Mouse (Mus musculus) hindbrain, embryonic 11.5 days (tissue): ENCODE data around the gene Pck2. TPM values are rescaled to one million over a fixed set of nuclear protein-coding genes. Genes with fewer than 3 reads are reported as not detected.
A peak's percentile ranks its signal among the peaks of the same experiment; 100 is the strongest.

ENCODE experiments used
- ATAC-seq: fragments of 200-750 bp; cut with Nextera tagmentation; 2 replicates; pipeline ENCODE4 v1.8.0; 2017; ENCODE audit warnings: mild to moderate bottlenecking, moderate TSS enrichment, moderate library complexity; ENCODE audit not compliant: low FRiP score
- DNase-seq: peaks from one replicate; pipeline ENCODE4 v3.0.0-alpha.2; 2015; ENCODE audit warnings: low spot score
- H3K27ac ChIP-seq: fragments of 300-500 bp; sonication (generic); 2 replicates; pipeline ENCODE4 v1.5.1; 2014; ENCODE audit warnings: mild to moderate bottlenecking, low read depth, low read length
- H3K27me3 ChIP-seq: fragments of 300-500 bp; sonication (generic); 2 replicates; pipeline ENCODE4 v1.6.1; 2014; ENCODE audit warnings: mild to moderate bottlenecking, low read length, moderate library complexity, mixed read lengths; ENCODE audit not compliant: control insufficient read depth, insufficient read depth
- H3K36me3 ChIP-seq: fragments of 300-500 bp; sonication (generic); 2 replicates; pipeline ENCODE4 v1.6.1; 2014; ENCODE audit warnings: mild to moderate bottlenecking, low read length, moderate library complexity, mixed read lengths; ENCODE audit not compliant: control insufficient read depth, insufficient read depth
- H3K4me1 ChIP-seq: fragments of 300-500 bp; sonication (generic); replicated peaks from 2 replicates; pipeline ENCODE4 v1.6.1; 2014; ENCODE audit warnings: low read length, mixed read lengths; ENCODE audit not compliant: control insufficient read depth, insufficient read depth
- H3K4me2 ChIP-seq: fragments of 300-500 bp; sonication (generic); replicated peaks from 2 replicates; pipeline ENCODE4 v1.6.1; 2014; ENCODE audit warnings: mild to moderate bottlenecking, low read depth, low read length
- H3K4me3 ChIP-seq: fragments of 300-500 bp; sonication (generic); 2 replicates; pipeline ENCODE4 v1.5.1; 2014; ENCODE audit warnings: low read depth, low read length
- H3K9ac ChIP-seq: fragments of 300-500 bp; sonication (generic); 2 replicates; pipeline ENCODE4 v1.6.1; 2014; ENCODE audit warnings: low read depth, low read length
- H3K9me3 ChIP-seq: fragments of 300-500 bp; sonication (generic); 2 replicates; pipeline ENCODE4 v1.6.1; 2016; ENCODE audit warnings: low read length; ENCODE audit not compliant: control insufficient read depth
- WGBS: fragments of 180-500 bp; shearing (Covaris S2); extraction: QIAGEN DNeasy Blood & Tissue Kit; methylation state at CpG from one replicate; pipeline ENCODE4 v1.1.7; 2014; 5-methylcytosine and 5-hydroxymethylcytosine counted together
- polyA plus RNA-seq: library from polyadenylated mRNA; unstranded; fragments of >200 nt; fragmentation: Nextera tagmentation; extraction: Ambion mirVana; gene quantifications from 2 replicates; pipeline ENCODE4 v1.2.1, GENCODE M21; 2014

Pck2 gene
- polyA plus RNA-seq, 1 experiment from 2014 or later = 11.3 TPM

DNA sequence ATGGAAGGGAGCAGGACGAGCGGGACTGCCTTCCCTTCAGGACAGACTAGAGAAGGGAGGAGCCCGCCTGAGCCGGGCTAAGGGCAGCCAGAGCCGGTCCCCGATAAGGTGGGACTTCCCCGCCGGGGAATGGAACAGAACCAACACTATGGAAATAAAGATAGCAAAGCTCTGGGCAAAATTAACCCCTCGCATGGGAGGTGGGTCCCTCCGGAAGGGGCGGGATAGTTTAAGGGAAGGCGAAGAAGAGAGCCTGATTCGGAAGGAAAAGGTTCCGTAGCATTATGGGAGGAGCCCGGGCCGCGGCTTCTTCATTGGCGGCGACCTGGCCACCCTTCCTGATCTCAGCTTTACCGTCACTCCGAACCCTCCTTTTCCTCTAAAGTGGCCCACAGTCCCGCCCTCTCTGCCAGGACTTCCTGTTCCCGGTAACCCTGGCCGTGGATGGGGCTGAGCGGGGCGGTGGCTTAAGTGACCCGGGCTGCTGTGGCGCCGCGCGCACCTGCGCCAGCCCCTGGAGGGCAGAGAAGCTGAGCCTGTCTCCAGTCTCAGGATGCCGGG lies 51.3 kb downstream of the Pck2 start, which contains the start of gene Rnf31:
Rnf31 (plus strand) TSS at position 378 of the 561 bp plus-strand sequence.
- Histone ChIP-seq H3K9ac (peak within 1 kb of the TSS; percentile 78), H3K4me3 (peak within 1 kb of the TSS; percentile 82), H3K27ac (peak within 1 kb of the TSS; percentile 68), H3K9me3 (no peaks in the 10 kb centered on the region), H3K36me3 (0 out of 2 replicates have a peak, but pooled peaks cover 2% of the 10 kb centered on the region), H3K4me1 (peaks cover 7% of the 10 kb centered on the region; the same call in 1 of the 2 replicates), H3K27me3 (no peaks in the 10 kb centered on the region), H3K4me2 (peak within 1 kb of the TSS; percentile 94)
- DNase-seq = peak; percentile 87
- peak; percentile 89 for ATAC-seq
- WGBS = under 1% methylated on average over 33 of the region's 33 CpGs

DNA sequence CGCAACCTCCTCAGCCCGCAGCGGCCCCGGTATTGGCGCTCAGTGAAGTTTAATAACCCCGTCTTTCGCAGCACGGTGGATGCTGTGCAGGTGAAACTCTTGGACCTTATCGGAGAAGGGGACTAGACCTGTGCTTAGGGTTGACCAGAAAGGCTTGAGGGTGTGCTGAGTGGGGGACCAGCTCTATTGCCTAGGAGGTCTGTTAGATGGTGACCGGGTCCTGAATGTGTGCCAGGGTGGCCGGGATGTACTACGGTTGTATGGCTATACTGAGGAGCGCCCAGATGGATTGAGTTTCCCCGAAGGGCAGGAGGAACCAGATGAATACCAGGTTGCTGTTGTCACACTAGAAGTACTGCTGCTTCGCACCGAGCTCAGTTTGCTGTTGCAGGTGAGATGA lies 52.2 kb downstream of the Pck2 start:
- 7% methylated on average over 16 of the region's 16 CpGs for WGBS
- no peaks in the 10 kb centered on the region for H3K27me3 ChIP-seq
- DNase-seq (no peak), ATAC-seq (no peak)
- 0 out of 2 replicates have a peak, but pooled peaks cover 2% of the 10 kb centered on the region for H3K36me3 ChIP-seq
- H3K4me2 ChIP-seq = peak overlapping the region; percentile 94
- H3K27ac ChIP-seq = peak overlapping the region; percentile 68
- no peaks in the 10 kb centered on the region for H3K9me3 ChIP-seq
- peak overlapping the region; percentile 82 for H3K4me3 ChIP-seq
- H3K4me1 ChIP-seq = peaks cover 7% of the 10 kb centered on the region; the same call in 1 of the 2 replicates
- H3K9ac ChIP-seq = peak overlapping the region; percentile 78

- 75% methylated on average over 13 of the region's 13 CpGs for WGBS
These were observed 56.1 kb downstream of the Pck2 start for GRCm38 (mm10) chr14:55596036-55596690.

GRCm38 (mm10) chr14:55598521-55599390 lies 58.7 kb downstream of the Pck2 start:
- H3K9me3 ChIP-seq = no peaks in the 10 kb centered on the region
- H3K27me3 ChIP-seq = no peaks in the 10 kb centered on the region
- no peak overlapping the region for H3K9ac ChIP-seq
- ATAC-seq (no peak), DNase-seq (no peak)
- no peak overlapping the region for H3K4me2 ChIP-seq
- H3K4me3 ChIP-seq = no peak overlapping the region
- no peak overlapping the region for H3K27ac ChIP-seq
- 95% methylated on average over 21 of the region's 21 CpGs for WGBS
- H3K4me1 ChIP-seq = no peaks in the 10 kb centered on the region
- H3K36me3 ChIP-seq = 0 out of 2 replicates have a peak, but pooled peaks cover 4% of the 10 kb centered on the region

More at GRCm38 (mm10) chr14:55596036-55596690, 56.1 kb downstream of the Pck2 start:
- Histone ChIP-seq H3K4me3 (no peak overlapping the region), H3K9ac (no peak overlapping the region), H3K27ac (no peak overlapping the region), H3K9me3 (no peaks in the 10 kb centered on the region), H3K4me1 (peaks cover 3% of the 10 kb centered on the region; the same call in 1 of the 2 replicates), H3K4me2 (no peak overlapping the region), H3K36me3 (0 out of 2 replicates have a peak, but pooled peaks cover 4% of the 10 kb centered on the region), H3K27me3 (no peaks in the 10 kb centered on the region)
- ATAC-seq = no peak
- DNase-seq = no peak

Other genes with a start within 250 kb of the Pck2 start
- gene Dhrs4, start 61.5 kb upstream of the Pck2 start, polyA plus RNA-seq = 26.0 and 36.5 TPM in 2 replicates
- gene Carmil3, start 49.6 kb upstream of the Pck2 start, polyA plus RNA-seq = 10.1 and 14.0 TPM in 2 replicates
- 1.3 and 1.6 TPM in 2 replicates for gene Cpne6, start 29.8 kb upstream of the Pck2 start, polyA plus RNA-seq
- gene Nrl, start 15.3 kb upstream of the Pck2 start, polyA plus RNA-seq = 0.15 and 0.20 TPM in 2 replicates
- gene Dcaf11, start 19.7 kb downstream of the Pck2 start, polyA plus RNA-seq = 81.5 and 85.4 TPM in 2 replicates
- 0.52 TPM in 1 of 2 replicates, not detected in the other for gene A730061H03Rik, start 20.1 kb downstream of the Pck2 start, polyA plus RNA-seq
- 0.77 and 1.8 TPM in 2 replicates for gene Fitm1, start 35.4 kb downstream of the Pck2 start, polyA plus RNA-seq
- gene Psme1, start 37.9 kb downstream of the Pck2 start, polyA plus RNA-seq = 126 TPM in 2 replicates
- 6.4 and 8.5 TPM in 2 replicates for gene Emc9, start 45.0 kb downstream of the Pck2 start, polyA plus RNA-seq
- 195 and 222 TPM in 2 replicates for gene Psme2, start 50.8 kb downstream of the Pck2 start, polyA plus RNA-seq
- gene Rnf31, start 51.4 kb downstream of the Pck2 start, polyA plus RNA-seq = 10.6 and 12.1 TPM in 2 replicates
- 6.9 and 7.6 TPM in 2 replicates for gene Irf9, start 63.3 kb downstream of the Pck2 start, polyA plus RNA-seq
- gene Rec8, start 77.8 kb downstream of the Pck2 start, polyA plus RNA-seq = 8.2 and 8.8 TPM in 2 replicates
- gene Ipo4, start 95.7 kb downstream of the Pck2 start, polyA plus RNA-seq = 71.2 and 73.1 TPM in 2 replicates
- gene Gm49378, start 97.6 kb downstream of the Pck2 start, polyA plus RNA-seq = 1.7 and 4.0 TPM in 2 replicates
- 60.2 and 61.9 TPM in 2 replicates for gene Tm9sf1, start 103.5 kb downstream of the Pck2 start, polyA plus RNA-seq
- 0.38 and 0.48 TPM in 2 replicates for gene Tssk4, start 109.9 kb downstream of the Pck2 start, polyA plus RNA-seq
- gene Mdp1, start 120.2 kb downstream of the Pck2 start, polyA plus RNA-seq = 67.7 and 70.2 TPM in 2 replicates
- 54.6 and 58.8 TPM in 2 replicates for gene Gmpr2, start 131.7 kb downstream of the Pck2 start, polyA plus RNA-seq
- gene Nedd8, start 131.9 kb downstream of the Pck2 start, polyA plus RNA-seq = 596 and 597 TPM in 2 replicates
- gene Tinf2, start 141.6 kb downstream of the Pck2 start, polyA plus RNA-seq = 52.7 and 63.1 TPM in 2 replicates
- gene Tgm1, start 173.7 kb downstream of the Pck2 start, polyA plus RNA-seq = 0.36 and 0.49 TPM in 2 replicates
- gene Rabggta, start 182.0 kb downstream of the Pck2 start, polyA plus RNA-seq = 25.3 and 27.4 TPM in 2 replicates
- gene Dhrs1, start 205.4 kb downstream of the Pck2 start, polyA plus RNA-seq = 68.6 and 72.1 TPM in 2 replicates
- 47.0 and 47.6 TPM in 2 replicates for gene Nop9, start 205.4 kb downstream of the Pck2 start, polyA plus RNA-seq
- gene Cideb, start 218.2 kb downstream of the Pck2 start, polyA plus RNA-seq = 0.33 TPM in 1 of 2 replicates, not detected in the other
- gene Ltb4r2, start 221.2 kb downstream of the Pck2 start, polyA plus RNA-seq = 0.28 and 0.62 TPM in 2 replicates
- gene Ltb4r1, start 225.7 kb downstream of the Pck2 start, polyA plus RNA-seq = 0.14 TPM in 1 of 2 replicates, not detected in the other
- 6.6 and 7.6 TPM in 2 replicates for gene Adcy4, start 243.8 kb downstream of the Pck2 start, polyA plus RNA-seq
- gene Ripk3, start 248.6 kb downstream of the Pck2 start, polyA plus RNA-seq = 11.0 and 12.9 TPM in 2 replicates